Mouse (Mus musculus): Measurements from ENCODE around the gene Nectin4. TPM values are rescaled to one million over a fixed set of nuclear protein-coding genes. Genes with fewer than 3 reads are reported as not detected.

The Nectin4 gene
- polyA plus RNA-seq, 1 experiment from 2014 or later: 3.7 TPM

- DNase-seq (ENCODE audit: low spot score) (peak; percentile 66), ATAC-seq (replicated peaks; ENCODE audit: low FRiP score, low read depth) (peak; percentile 65)
- Histone ChIP-seq H3K36me3 (ENCODE audit: insufficient read depth, low read length) (peaks cover 32% of the 10 kb centered on the region), H3K4me3 (replicated peaks; ENCODE audit: low read depth, low read length) (peak overlapping the region; percentile 84; the same call in 1 of the 2 replicates), H3K9ac (ENCODE audit: low read depth, low read length) (no peak overlapping the region), H3K9me3 (replicated peaks; ENCODE audit: low read length) (peaks cover 5% of the 10 kb centered on the region; the same call in 1 of the 2 replicates), H3K4me2 (ENCODE audit: low read length) (peak overlapping the region; percentile 75), H3K27me3 (ENCODE audit: insufficient read depth, low read length) (no peaks in the 10 kb centered on the region), H3K4me1 (replicated peaks; ENCODE audit: insufficient read depth, low read length) (peaks cover 4% of the 10 kb centered on the region; the same call in 1 of the 2 replicates), H3K27ac (peak overlapping the region; percentile 36; the same call in 1 of the 2 replicates)
- TF ChIP-seq CTCF (IDR thresholded peaks at IDR 0.05; ENCODE audit: low read depth): peak; percentile 37; the same call in 1 of the 2 replicates
- whole genome bisulfite sequencing: 75% methylated on average over 8 of the region's 9 CpGs
Measured at GRCm38 (mm10) chr1:171343922-171344677, 25.8 kb upstream of the Nectin4 start.

DNA sequence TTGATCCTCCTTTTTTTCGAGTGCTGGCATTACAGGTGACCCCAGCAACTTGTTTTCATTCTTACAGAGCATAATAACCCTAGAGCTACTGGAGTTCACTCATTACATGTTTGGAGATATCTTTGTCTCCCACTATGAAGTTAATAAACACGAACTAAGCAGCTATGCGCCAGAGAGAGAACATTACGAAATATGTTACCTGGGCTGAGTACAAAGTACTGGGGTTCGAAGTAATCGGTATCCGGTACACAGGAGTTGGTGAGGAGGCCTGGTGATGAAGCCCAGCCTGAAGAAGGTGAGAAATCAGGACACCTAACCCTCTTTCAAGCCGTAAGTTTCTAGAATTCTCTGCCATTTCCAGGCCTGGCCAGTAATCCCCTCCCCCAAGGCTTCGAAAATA, 25.2 kb upstream of the Nectin4 start:
- peak overlapping the region; percentile 75 for H3K4me2 ChIP-seq (ENCODE audit: low read length)
- no peaks in the 10 kb centered on the region for H3K27me3 ChIP-seq (ENCODE audit: insufficient read depth, low read length)
- ATAC-seq (replicated peaks; ENCODE audit: low FRiP score, low read depth) (peak; percentile 9; the same call in 1 of the 2 replicates), DNase-seq (ENCODE audit: low spot score) (no peak)
- peak overlapping the region; percentile 84 for H3K4me3 ChIP-seq (replicated peaks; ENCODE audit: low read depth, low read length)
- H3K4me1 ChIP-seq (replicated peaks; ENCODE audit: insufficient read depth, low read length): peaks cover 4% of the 10 kb centered on the region; the same call in 1 of the 2 replicates
- H3K36me3 ChIP-seq (ENCODE audit: insufficient read depth, low read length): peaks cover 27% of the 10 kb centered on the region
- no peak for TF ChIP-seq CTCF (IDR thresholded peaks at IDR 0.05; ENCODE audit: low read depth)
- H3K9me3 ChIP-seq (replicated peaks; ENCODE audit: low read length): peaks cover 5% of the 10 kb centered on the region; the same call in 1 of the 2 replicates
- H3K9ac ChIP-seq (ENCODE audit: low read depth, low read length): peak overlapping the region; percentile 79; the same call in 1 of the 2 replicates
- WGBS: 69% methylated on average over 9 of the region's 9 CpGs
- peak overlapping the region; percentile 63; the same call in 1 of the 2 replicates for H3K27ac ChIP-seq

DNA sequence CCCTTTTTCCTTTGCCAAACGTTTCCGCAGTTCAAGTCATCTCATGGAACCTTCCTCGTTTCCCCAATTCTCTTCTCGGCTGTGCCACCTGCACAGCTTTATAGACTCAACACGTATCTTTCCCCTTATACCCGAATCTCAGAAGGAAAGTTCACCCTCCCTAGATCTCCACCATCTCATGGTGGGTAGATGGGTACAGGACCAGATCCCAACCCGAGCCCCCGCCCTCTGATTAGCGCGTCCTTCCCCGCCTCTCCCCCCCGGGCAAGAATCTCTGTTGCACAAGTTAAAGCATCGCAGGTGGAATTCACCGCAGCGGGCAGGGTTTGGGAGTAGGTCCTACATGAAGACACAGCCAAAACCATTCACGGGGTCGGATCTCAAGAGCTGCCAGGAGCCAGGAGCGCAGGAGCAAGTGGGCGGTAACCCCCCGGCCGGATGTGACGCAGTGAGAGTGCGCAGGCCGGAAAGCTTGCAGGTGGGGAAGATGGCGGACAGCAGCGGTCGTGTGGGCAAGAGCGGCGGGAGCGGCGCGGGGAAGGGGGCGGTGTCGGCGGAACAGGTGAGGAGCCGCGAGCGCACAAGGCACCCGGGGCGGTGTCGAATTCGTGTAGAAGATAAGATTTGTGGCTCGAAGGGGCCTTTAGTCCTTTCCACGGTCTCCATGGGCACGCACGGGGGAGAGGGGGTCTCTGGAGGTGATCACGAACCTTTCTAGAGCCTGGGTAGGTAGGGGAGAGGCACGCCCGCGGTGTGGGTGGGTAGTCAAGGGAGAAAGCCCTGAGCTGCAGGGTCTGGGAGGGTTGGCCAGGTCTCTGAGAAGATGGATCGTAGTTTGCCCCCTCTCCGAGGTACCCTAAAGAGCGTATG, 24.4 kb upstream of the Nectin4 start, which contains the start of the genes Nit1 and Pfdn2:
Gene Nit1, minus strand, starts transcription at position 422 of the 870 bp plus-strand sequence.
Gene Pfdn2, plus strand, starts transcription at position 446 of the 870 bp plus-strand sequence.
- peak within 1 kb of the TSS; percentile 79 for H3K9ac ChIP-seq (ENCODE audit: low read depth, low read length)
- H3K4me1 ChIP-seq (replicated peaks; ENCODE audit: insufficient read depth, low read length): peaks cover 4% of the 10 kb centered on the region; the same call in 1 of the 2 replicates
- H3K4me2 ChIP-seq (ENCODE audit: low read length): peak within 1 kb of the TSS; percentile 75
- H3K27me3 ChIP-seq (ENCODE audit: insufficient read depth, low read length): no peaks in the 10 kb centered on the region
- peaks cover 23% of the 10 kb centered on the region for H3K36me3 ChIP-seq (ENCODE audit: insufficient read depth, low read length)
- under 1% methylated on average over 52 of the region's 53 CpGs for WGBS
- ATAC-seq (replicated peaks; ENCODE audit: low FRiP score, low read depth) (peak; percentile 85), DNase-seq (ENCODE audit: low spot score) (peak; percentile 97)
- peaks cover 5% of the 10 kb centered on the region; the same call in 1 of the 2 replicates for H3K9me3 ChIP-seq (replicated peaks; ENCODE audit: low read length)
- H3K4me3 ChIP-seq (replicated peaks; ENCODE audit: low read depth, low read length): peak within 1 kb of the TSS; percentile 84
- TF ChIP-seq CTCF (IDR thresholded peaks at IDR 0.05; ENCODE audit: low read depth): no peak
- peak within 1 kb of the TSS; percentile 63; the same call in 1 of the 2 replicates for H3K27ac ChIP-seq

- ATAC-seq (replicated peaks; ENCODE audit: low FRiP score, low read depth) (0 out of 2 replicates have a peak, but pooled peaks have one; percentile 4), DNase-seq (ENCODE audit: low spot score) (peak; percentile 15)
- peak overlapping the region; percentile 75 for H3K4me2 ChIP-seq (ENCODE audit: low read length)
- WGBS: under 1% methylated on average over 14 of the region's 14 CpGs
- no peak for TF ChIP-seq CTCF (IDR thresholded peaks at IDR 0.05; ENCODE audit: low read depth)
- peak overlapping the region; percentile 79 for H3K9ac ChIP-seq (ENCODE audit: low read depth, low read length)
- peaks cover 18% of the 10 kb centered on the region for H3K36me3 ChIP-seq (ENCODE audit: insufficient read depth, low read length)
- H3K27me3 ChIP-seq (ENCODE audit: insufficient read depth, low read length): no peaks in the 10 kb centered on the region
- H3K9me3 ChIP-seq (replicated peaks; ENCODE audit: low read length): peaks cover 5% of the 10 kb centered on the region; the same call in 1 of the 2 replicates
- peak overlapping the region; percentile 63; the same call in 1 of the 2 replicates for H3K27ac ChIP-seq
- peaks cover 4% of the 10 kb centered on the region; the same call in 1 of the 2 replicates for H3K4me1 ChIP-seq (replicated peaks; ENCODE audit: insufficient read depth, low read length)
- peak overlapping the region; percentile 84 for H3K4me3 ChIP-seq (replicated peaks; ENCODE audit: low read depth, low read length)
Measured at GRCm38 (mm10) chr1:171346095-171346450, 23.8 kb upstream of the Nectin4 start.

DNA sequence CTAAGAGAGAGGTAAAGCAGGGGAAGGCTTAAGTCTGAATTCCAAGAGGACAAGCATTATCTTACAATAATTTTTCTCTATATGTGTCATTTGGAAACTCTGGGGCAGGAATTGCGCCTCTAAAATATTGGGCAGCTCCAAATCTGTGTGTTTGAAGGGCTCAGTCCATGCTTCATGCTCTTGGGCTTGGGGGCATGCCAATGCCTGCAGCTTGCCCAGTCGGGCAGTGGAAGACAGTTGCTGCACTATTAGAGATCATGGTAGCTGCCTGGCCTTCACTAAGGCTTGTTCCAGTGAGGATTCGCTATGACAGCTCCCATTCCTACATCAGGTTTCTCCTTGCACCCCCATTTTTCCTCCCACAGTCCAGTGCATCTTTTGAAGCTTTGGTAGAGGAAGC, 21.2 kb upstream of the Nectin4 start:
- H3K4me1 ChIP-seq (replicated peaks; ENCODE audit: insufficient read depth, low read length): peaks cover 4% of the 10 kb centered on the region; the same call in 1 of the 2 replicates
- no peak for TF ChIP-seq CTCF (IDR thresholded peaks at IDR 0.05; ENCODE audit: low read depth)
- no peak overlapping the region for H3K4me3 ChIP-seq (replicated peaks; ENCODE audit: low read depth, low read length)
- no peak overlapping the region for H3K27ac ChIP-seq
- H3K4me2 ChIP-seq (ENCODE audit: low read length): no peak overlapping the region
- H3K36me3 ChIP-seq (ENCODE audit: insufficient read depth, low read length): 0 out of 2 replicates have a peak, but pooled peaks cover 4% of the 10 kb centered on the region
- ATAC-seq (replicated peaks; ENCODE audit: low FRiP score, low read depth): no peak
- H3K9ac ChIP-seq (ENCODE audit: low read depth, low read length): no peak overlapping the region
- DNase-seq (ENCODE audit: low spot score): no peak
- no peaks in the 10 kb centered on the region for H3K27me3 ChIP-seq (ENCODE audit: insufficient read depth, low read length)
- peaks cover 5% of the 10 kb centered on the region; the same call in 1 of the 2 replicates for H3K9me3 ChIP-seq (replicated peaks; ENCODE audit: low read length)
- WGBS: 95% methylated on average over 3 of the region's 3 CpGs

Data from kidney, postnatal 0 days (tissue).